Mouse (Mus musculus): ENCODE data around the gene Cel. TPM values are rescaled to one million over a fixed set of nuclear protein-coding genes. Genes with fewer than 3 reads are reported as not detected.

The Cel gene
- total RNA-seq, 2 experiments from 2014 or later: not detected

GRCm38 (mm10) chr2:28588574-28588973, 25.4 kb upstream of the Cel start:
- DNase-seq (ENCODE audit: low spot score in 2 of 2): no peak
- intact Hi-C loops (cut with DNase I): no loop called here

GRCm38 (mm10) chr2:28585730-28586129, 22.5 kb upstream of the Cel start:
- intact Hi-C loops (cut with DNase I): no loop called here
- DNase-seq (ENCODE audit: low spot score in 2 of 2): peak; percentile 15 to 33

DNA sequence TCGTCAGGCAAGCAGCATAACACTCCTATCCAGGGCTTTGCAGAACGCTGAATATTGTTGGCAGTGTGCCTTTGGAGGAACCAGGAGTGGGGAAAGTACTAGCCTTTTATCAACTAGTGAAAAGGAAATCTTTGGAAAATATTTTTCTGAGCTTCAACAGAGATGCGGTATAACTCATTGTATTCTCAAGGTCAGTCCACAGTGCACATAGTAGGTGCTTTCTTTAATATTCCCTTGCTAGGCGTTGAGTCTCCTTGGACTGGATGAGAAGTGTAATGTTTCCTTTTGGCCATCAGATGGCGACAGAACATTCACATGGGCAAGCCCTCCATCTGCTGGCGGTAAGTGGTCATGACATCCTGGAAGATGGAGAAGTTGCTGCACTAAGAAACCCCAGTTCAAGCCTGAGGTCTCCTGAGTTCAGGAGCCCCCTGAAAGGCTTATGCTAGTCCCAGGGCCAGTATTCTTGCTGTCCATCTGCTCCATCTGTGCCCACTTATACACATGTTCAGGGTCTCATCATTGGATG, 21.9 kb upstream of the Cel start:
- intact Hi-C loops (cut with DNase I): no loop called here
- peak; percentile 83 to 87 for DNase-seq (ENCODE audit: low spot score in 2 of 2)

GRCm38 (mm10) chr2:28583651-28584050, 20.4 kb upstream of the Cel start, which contains the start of gene Gtf3c5:
Gtf3c5 (minus strand) TSS chr2:28583751.
- no peak for DNase-seq (ENCODE audit: low spot score in 2 of 2)
- intact Hi-C loops (cut with DNase I): loop anchor here (2.0 kb wide), 1 partner anchor 69 kb away; no protein-coding TSS in a partner anchor

DNA sequence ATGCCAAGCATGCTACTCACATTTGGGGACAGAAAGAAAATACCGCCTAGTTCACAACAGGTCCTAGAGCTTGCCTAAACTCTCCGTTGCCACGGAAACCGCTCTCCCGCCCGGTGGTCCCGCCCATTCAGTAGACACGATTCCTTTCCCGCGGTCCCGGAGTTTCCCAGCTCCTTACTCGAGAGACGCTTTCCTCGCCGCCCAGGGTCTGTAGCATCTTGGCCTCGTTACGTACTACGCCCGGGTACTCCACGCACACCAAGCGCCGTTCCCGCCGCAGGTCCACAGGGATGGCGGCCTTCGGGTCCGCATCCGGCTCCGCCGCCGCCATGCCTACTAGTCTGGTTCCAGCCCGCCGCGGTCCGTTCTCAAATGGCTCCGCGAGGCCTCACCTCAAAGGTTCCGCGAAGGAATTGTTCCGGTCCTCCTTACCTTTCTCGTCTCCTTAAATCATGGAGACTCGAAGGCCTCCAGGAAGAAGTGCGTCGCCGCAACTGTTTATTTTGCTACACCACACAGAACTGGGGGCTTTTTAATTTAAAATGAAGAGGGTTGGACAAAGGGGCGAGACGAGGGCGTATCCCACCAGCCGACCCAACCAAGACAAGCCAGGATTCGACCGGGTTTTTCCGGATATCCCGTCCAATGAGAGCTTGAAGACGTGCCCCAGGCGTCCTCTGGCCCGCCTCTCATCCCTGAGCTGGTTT, 19.6 kb upstream of the Cel start:
- peak; percentile 88 to 92 for DNase-seq (ENCODE audit: low spot score in 2 of 2)
- intact Hi-C loops (cut with DNase I): loop anchor here (2.0 kb wide), 1 partner anchor 68 kb away; no protein-coding TSS in a partner anchor

DNA sequence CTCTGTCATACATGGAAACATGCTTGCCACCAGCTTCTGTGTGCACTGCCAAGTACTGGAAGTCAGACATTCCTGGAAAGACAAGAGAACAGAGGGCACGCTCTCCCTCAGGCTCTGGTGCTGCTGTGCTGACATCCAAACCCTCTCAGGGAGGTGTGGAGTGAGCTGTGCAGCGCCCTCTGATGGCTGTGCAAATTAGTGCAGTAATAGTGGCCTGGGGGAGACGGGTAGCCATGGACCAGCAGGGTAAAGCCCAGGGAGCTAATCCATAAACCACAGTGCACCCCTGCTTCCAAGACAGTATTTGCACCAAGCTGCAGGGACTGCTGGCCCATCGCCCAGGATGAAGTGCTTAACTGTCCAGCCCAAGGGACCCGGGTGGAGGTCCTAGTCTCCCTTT, 14.8 kb upstream of the Cel start:
- intact Hi-C loops (cut with DNase I): no loop called here
- peak; percentile 30 to 36 for DNase-seq (ENCODE audit: low spot score in 2 of 2)

- no peak for DNase-seq (ENCODE audit: low spot score in 2 of 2)
- intact Hi-C loops (cut with DNase I): no loop called here
Measured at GRCm38 (mm10) chr2:28576815-28577214, 13.6 kb upstream of the Cel start.

- no peak for DNase-seq (ENCODE audit: low spot score in 2 of 2)
- intact Hi-C loops (cut with DNase I): no loop called here
Measured at GRCm38 (mm10) chr2:28575341-28575740, 12.1 kb upstream of the Cel start.

DNA sequence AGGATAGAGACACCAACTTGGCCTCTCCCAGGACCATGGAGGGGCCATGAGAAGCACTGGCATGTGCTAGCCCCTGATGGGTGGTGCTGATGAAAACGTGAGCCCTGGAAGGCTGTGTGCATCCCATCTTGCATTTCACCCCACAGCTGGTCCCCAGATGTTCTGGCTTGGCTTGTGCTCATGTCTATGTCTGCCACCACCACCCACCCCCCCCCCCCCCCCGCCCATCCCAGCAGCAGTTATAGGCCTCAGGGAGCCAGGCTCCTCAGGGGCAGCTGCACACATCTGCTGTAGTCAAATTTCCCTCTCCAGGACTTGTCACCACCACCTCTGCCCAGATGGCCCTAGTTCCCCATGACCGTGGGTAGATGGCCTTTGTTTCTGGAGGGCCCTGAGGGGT, 6.7 kb upstream of the Cel start:
- intact Hi-C loops (cut with DNase I): no loop called here
- DNase-seq (ENCODE audit: low spot score in 2 of 2): no peak

DNA sequence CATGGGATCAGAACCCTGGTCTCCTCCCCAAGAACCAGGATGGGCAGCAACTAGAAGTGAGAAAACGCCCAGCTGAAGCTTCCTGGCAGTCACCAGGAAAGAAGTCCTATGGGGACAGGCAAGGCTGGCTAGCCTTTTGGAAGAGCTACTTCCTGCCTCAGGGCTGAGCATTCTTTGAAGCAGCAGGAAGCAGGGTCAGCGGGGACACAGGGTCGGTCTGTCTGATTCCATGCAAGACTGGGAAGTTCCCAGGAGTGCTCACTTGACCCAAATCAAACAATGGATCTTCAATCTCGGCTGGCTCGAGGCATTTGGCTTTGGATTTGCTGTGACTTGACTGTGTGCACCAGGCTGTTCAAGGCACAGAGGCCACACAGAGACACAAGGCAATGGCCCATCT, 3.3 kb upstream of the Cel start:
- intact Hi-C loops (cut with DNase I): no loop called here
- no peak for DNase-seq (ENCODE audit: low spot score in 2 of 2)

DNA sequence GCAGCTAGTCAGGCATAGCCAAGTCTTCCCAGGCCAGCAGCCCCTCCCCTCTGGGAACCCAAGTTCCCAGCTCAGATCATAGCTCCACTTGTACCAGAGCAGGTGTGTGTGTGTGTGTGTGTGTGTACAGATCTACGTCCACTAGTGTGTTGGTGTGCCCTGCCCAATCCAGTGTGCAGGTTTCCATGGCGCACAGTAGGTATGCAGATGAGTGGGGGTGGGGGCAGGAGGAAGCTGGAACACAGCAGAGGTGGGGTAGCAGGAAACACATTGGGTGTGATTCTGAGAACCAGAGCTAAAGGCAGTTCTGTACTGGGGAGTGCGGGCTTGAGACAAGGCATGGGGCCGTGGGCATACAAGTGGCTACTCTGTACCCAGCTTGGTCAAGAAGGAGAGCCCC, 1.2 kb upstream of the Cel start:
- no peak for DNase-seq (ENCODE audit: low spot score in 2 of 2)
- intact Hi-C loops (cut with DNase I): no loop called here

GRCm38 (mm10) chr2:28563830-28564229, 627 bp upstream of the Cel start:
- DNase-seq (ENCODE audit: low spot score in 2 of 2): no peak
- intact Hi-C loops (cut with DNase I): no loop called here

- intact Hi-C loops (cut with DNase I): no loop called here
- DNase-seq (ENCODE audit: low spot score in 2 of 2): no peak
Measured at GRCm38 (mm10) chr2:28557452-28557851, 5.8 kb downstream of the Cel start.

- intact Hi-C loops (cut with DNase I): no loop called here
Measured at GRCm38 (mm10) chr2:28552301-28552700, 10.9 kb downstream of the Cel start.

GRCm38 (mm10) chr2:28549157-28549556, 14.0 kb downstream of the Cel start:
- intact Hi-C loops (cut with DNase I): loop anchor here (2.0 kb wide), 1 partner anchor 34 kb away; no protein-coding TSS in a partner anchor
- no peak for DNase-seq (ENCODE audit: low spot score in 2 of 2)

More at GRCm38 (mm10) chr2:28552301-28552700, 10.9 kb downstream of the Cel start:
- DNase-seq (ENCODE audit: low spot score in 2 of 2): no peak

DNA sequence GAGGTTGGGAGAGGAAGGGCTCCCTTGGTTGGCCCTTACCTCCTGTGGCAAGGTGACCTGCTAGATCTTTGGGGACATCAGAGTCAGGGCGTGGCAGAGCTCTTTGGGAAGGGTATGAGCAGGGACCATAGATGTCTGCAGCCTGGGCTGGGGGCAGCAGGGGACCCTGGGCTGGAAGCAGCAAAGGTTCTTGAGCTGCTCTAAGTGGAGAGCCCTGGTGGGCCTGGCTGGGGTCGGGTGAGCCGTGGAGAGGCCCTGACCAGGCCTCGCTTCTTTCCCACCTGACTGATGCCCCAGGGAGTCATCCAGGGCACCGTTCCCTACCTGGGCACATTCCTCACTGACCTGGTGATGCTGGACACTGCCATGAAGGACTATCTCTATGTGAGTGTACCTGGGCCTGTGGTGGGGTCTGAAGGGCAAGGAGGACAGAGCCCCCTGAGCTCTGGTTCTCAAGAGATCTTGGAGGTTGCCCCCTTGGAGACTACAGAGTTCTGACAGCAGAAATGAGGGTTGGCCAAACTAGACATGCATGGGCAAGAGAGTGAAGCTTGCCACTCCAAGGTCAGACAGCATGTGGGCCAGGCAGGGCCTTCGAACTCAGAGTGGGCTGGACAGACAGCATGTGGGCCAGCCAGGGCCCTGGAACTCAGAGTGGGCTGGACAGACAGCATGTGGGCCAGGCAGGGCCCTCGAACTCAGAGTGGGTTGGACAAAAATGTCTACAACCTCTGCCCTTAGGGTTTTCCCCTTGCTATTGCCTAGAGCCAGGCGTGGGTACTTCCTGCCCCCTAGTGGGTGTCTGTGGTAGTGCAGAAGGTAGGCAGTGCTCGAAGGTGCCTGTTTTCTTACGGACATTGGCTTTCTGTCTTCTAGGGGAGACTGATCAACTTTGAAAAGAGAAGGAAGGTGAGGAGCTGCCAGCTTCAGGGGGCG, 15.7 kb downstream of the Cel start:
- peak; percentile 79 to 87 for DNase-seq (ENCODE audit: low spot score in 2 of 2)
- intact Hi-C loops (cut with DNase I): loop anchor here (2.0 kb wide), 1 partner anchor 33 kb away; no protein-coding TSS in a partner anchor

DNA sequence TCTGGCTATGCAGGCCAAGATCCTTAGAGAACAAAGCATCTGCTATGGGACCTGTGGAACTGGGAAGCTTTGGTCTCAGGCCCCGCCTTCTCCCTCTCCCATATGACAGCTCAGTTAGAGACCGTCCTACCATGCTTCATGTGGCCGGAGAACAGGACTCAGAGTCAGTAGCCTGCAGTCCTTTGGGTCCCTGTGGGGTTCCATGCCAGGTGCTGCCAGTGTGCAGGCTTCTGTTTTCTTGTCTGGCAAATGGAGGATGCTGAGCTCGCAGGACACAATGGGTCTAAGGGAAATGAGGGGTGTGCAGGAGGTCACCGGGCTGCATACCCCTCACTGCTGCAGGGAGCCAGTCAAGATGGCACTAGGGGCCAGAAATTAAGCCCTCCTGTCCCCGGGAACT, 16.6 kb downstream of the Cel start:
- intact Hi-C loops (cut with DNase I): no loop called here
- DNase-seq (ENCODE audit: low spot score in 2 of 2): no peak

GRCm38 (mm10) chr2:28545976-28546375, 17.2 kb downstream of the Cel start:
- intact Hi-C loops (cut with DNase I): no loop called here

DNA sequence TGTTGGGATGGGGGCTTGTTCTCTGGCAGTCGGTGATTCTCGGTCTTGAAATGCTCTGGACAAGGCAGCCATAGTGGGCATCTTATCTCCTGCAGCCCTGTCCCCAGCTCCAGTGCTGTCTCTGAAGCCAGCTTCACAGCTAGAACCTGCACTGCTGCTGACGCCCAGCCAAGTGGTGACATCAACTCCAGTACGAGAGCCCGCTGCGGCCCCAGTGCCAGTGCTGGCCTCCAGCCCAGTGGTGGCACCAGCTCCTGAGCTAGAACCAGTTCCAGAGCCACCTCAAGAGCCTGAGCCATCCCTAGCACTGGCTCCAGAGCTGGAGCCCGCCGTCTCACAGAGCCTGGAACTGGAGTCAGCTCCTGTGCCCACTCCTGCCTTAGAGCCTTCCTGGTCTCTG, 19.3 kb downstream of the Cel start:
- peak in 1 of 2 experiments; percentile 60 for DNase-seq (ENCODE audit: low spot score in 2 of 2)
- intact Hi-C loops (cut with DNase I): no loop called here

More at GRCm38 (mm10) chr2:28545976-28546375, 17.2 kb downstream of the Cel start:
- DNase-seq (ENCODE audit: low spot score in 2 of 2): no peak

Data from left cerebral cortex, postnatal 14 days (tissue).